Mouse (Mus musculus) liver, embryonic 14.5 days (tissue): Measurements from ENCODE around the gene Tfcp2.

Experiments
- CTCF ChIP-seq: IDR thresholded peaks from 2 replicates; pipeline ENCODE4 v1.5.1; 2016; ENCODE audit warnings: antibody characterized with exemption, low read depth, control low read depth
- EP300 ChIP-seq: IDR thresholded peaks from 2 replicates; pipeline ENCODE4 v1.6.1; 2016; ENCODE audit warnings: antibody characterized with exemption, low read depth

GRCm38 (mm10) chr15:100449495-100449894, 102.3 kb downstream of the Tfcp2 start:
- TF ChIP-seq CTCF (no peak), EP300 (no peak)
